Mouse (Mus musculus): ENCODE measurements at regions not wholly inside any gene's neighbourhood (a gene's known extent, or its start where the extent isn't known, plus 50 kb on each side); places are given as distances from the start of the nearest gene placed in this dataset.

DNA sequence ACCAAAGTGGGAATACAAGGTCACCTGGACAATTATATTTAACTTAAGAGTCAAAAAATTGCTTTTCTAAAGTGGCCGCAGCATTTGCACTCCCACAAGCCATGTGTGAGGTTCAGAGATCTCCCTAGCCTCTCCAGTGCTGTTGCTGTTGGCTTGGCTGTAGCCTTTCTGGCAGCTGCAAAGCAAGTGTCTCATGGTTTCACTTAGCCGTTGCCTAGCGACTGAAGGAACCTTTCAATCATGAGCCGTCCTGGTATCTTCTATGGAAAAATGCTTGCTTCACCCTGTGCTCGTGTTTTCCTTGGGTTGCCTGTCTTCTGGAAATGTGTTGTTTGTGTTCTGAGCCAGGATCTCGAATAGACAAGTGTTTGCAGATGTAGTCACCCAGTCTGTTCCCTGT, 367.9 kb downstream of the Glrx3 start:
- TF ChIP-seq CTCF (IDR thresholded peaks at IDR 0.05; ENCODE audit: extremely low read depth, insufficient read length, insufficient replicate concordance, low read depth, low read length) (no peak), POLR2A (IDR thresholded peaks at IDR 0.05; ENCODE audit: low read depth, low read length) (no peak)

Measured in small intestine, adult 2 months (tissue).